Mouse (Mus musculus) hindlimb bud, embryonic 11.5 days (tissue): Measurements from ENCODE around the gene Zfp598.

Source experiments
- DNase-seq: peaks from one replicate; pipeline ENCODE4 v3.0.0-alpha.2; 2012; ENCODE audit warnings: low read depth, low spot score; ENCODE audit errors: extremely low spot score

Zfp598 gene

DNA sequence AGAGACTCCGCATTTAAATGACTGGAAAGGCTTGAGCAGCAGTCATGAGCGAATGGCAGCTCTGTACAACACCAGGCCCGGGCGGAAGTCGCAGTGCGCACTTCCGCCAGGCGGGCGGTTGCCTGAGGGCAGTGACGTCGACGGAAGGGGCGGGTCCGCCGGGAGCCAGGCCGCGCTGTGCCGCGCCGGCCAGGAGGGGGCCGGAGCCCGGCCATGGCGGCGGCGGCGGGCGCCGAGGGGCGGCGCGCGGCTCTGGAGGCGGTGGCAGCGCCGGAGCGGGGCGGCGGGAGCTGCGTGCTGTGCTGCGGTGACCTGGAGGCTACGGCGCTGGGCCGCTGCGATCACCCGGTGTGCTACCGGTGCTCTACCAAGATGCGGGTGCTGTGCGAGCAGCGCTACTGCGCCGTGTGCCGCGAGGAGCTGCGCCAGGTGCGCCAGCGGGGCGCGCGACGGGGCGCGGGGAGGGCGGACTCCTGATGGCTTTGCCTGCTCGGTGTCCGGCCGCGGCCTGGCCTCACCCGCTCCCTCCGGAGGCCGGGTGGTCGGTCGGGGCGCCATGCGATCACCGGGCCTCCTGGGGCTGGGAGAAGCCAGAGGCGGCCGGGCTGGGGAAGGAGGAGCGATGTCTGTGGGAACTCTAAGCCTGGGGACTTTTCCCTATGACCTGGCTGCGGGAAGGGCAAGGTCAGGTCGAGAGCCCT is at the start of gene Zfp598:
Gene Zfp598, plus strand, starts transcription at position 143 of the 701 bp plus-strand sequence.
- DNase-seq = peak; percentile 56

DNA sequence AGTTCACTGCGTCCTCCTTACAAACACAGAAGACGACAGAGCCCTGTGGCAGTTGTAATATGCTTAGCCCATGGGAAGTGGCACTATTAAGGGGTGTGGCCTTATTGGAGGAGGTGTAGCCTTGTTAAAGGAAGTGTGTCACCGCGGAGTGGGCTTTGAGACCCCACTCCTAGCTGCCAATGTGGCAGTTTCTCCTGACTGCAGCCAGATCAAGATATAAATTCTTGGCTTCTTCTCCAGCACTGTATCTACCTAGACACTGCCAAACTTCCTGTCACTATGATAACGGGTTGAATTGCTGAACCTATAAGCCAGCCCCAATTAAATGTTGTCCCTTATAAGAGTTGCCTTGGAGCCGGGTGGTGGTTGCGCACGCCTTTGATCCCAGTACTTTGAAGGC is 44.0 kb upstream of the Zfp598 start:
- DNase-seq = no peak

DNA sequence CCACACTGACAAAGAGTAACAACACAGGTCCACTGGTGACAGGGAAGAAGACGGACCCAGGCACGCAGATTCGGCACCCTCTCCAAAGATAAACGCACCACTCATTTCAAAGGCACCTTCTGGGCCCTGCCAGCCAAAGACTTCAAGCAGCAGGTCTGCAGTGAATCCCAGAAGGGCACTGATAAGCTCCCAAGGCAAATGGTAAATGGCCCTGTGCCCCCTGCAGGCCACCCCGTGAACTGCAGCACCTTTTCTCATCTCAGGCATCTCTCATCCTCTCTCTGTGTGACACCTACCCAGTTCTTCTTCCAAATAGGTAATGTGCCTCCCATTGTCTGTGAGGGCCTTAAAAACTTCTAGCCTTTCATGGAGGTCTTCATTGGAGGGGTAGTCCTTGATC is 40.8 kb upstream of the Zfp598 start:
- DNase-seq = no peak

DNA sequence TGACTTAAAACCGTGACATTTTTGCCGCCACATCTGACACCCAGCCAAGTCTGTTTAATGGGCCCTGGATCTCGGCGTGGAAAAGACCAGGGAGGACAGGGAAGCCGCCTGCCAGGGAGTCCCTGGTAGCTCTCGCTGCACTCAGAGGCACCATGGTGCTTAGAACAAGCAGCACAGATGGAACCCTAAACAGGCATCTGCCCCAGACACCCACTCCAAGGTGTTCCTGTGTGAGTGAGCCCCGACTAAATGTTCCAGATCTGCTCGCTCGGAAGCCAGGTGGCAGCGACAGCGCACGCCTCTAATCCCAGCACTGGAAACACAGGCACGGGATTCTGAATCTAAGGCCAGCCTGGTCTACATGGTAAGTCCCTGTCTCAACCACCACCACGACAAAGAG is 39.4 kb upstream of the Zfp598 start:
- DNase-seq = no peak

DNA sequence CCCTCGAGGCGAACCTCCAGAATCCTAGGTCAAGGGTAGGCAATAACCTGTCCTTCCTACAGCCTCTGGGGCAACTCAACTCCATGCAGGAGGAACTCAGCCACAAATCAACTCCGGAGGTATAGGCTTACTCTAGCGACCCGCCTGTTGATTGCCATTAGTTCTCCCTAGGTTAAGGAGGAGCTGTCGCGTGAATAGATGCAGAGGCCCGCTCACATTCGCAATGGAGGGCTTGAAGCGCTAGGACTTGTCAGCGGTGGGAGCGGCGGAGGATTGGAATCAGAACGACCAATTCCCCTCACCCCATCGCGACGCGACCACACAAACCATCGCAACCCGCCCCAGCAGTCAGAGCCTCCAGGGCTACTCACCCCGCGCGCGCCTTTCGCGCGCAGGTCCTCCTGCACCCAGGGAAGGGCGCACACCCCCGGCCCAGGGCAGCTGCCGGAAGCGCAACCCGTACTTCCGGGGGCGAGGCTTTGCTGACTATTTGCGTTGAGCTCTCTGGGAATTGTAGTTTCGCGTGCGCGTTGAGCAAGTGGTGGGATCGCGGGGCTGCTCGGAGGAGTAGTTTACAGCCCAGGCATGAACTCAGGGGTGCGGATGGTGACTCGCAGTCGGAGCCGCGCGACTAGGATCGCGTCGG is 37.2 kb upstream of the Zfp598 start, which contains the start of the genes Tsc2 and Nthl1:
Gene Tsc2, minus strand, starts transcription at position 464 of the 646 bp plus-strand sequence.
Gene Nthl1, plus strand, starts transcription at position 514 of the 646 bp plus-strand sequence.
- DNase-seq = peak; percentile 70

DNA sequence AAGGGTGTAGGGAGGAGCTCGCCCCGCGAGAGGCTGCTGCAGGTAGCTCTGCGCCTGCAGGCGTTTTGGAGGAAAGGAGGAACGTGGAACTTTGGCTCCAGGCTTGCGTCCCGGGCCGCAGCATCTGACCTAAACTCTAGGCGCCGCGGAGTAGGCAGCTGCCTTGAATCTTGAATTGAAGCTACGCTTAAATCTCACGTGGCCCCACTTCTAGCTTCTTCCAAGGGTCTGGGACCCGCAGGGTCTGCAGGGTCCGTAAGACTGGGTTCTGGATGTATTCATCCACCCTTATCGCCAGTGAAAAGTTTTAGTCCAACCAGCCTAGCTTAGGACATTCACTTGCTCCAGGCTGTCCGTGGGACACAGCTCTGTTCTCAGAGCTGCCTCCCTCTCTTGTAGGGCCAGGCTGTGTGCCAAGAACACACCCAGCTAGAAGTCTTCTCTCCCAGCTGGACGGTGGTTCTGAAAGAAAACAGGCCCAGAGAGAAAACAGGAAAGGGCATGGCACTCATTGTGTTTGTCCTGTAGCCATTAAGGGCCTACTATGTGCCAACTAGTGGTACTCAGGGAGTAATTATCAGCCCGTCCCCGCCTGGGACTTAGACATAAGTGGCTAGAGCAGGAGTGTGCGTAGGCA is 36.6 kb upstream of the Zfp598 start:
- no peak for DNase-seq

DNA sequence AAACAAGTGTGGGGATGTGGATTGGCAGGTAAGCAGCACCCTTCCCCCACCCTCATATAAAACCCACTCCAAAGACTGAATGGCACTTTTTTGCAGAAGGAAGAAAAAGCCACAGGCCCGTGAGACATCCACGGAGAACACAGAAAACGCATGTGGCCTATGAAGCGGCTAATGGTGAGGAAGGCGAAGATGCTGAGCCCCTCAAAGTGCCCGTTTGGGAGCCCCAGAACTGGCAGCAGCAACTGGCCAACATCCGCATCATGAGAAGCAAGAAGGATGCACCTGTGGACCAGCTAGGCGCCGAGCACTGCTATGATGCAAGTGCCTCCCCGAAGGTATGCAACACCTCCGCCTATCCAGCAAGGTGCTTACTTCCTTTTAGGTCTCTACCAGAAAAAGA is 35.7 kb upstream of the Zfp598 start:
- no peak for DNase-seq

DNA sequence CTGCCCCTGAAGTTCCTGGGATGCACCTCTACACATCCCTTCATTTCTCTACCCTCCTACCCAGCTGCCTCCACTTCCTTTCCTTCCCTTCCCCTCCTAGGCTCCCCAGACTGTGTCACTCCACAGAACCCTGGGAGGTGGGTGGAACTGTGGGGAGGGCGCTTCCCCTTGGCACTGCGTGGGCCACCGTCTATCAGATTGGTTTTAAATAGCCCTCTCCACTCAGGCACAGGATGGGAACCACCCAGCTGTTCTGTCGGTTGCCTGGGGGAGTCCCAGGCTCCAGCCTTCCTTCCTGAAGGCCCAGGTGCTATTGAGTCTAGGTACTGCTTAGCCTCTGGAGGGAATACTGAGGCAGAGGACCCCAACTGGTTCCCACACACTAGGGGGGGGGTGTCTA is 34.5 kb upstream of the Zfp598 start:
- DNase-seq = no peak

DNA sequence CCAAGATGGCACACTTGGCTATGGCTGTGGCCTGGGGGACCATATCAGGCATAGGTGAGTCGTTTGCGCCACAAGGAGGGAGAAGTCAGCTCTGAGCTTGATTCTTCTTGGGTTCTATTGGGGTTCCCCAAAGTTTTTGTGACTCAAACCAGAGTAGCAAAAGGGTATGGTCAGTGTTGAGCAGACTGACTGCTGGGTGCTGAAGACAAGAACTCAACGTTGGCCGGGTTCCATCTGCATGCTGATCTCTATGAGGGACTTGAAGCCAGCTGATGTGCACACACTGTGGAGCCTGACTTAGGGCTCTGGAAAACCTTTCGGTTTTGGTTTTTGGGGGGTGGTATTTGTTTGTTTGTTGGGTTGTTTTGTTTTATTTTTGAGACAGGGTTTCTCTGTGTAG is 33.8 kb upstream of the Zfp598 start:
- DNase-seq = no peak

DNA sequence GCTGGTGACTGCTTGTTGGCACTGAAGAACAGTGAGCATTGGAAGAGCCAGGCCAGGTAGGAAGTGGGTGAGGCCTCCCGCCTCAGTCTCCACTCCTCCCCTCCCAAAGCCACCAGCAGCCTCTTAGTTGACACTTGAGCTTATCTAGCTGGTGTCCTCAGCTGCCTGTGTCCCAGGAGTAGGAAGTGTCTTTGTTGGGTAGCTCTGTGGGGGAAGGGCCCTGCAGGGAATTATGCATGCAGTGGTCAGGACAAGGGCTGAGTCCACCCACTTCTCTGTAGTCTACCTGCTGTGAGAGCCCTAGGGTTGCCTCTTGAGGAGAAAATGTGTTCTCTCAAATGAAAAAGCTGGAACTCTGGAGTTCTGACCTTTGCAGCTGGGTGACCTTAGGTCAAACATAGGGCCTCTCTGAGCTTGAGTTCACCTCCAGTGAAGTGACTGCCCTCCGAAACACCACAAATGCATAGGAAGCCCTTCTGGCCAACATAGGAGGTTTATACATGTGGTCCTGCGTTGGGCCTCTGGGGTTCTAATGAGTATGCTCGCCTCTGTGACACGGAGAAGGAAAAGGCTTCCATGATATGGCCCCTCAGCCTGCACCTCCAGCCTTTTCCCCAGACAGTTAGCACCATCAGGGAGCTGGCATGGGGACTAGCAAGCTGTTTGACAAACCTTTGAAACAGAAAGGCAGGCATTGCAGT is 32.6 kb upstream of the Zfp598 start:
- no peak for DNase-seq

DNA sequence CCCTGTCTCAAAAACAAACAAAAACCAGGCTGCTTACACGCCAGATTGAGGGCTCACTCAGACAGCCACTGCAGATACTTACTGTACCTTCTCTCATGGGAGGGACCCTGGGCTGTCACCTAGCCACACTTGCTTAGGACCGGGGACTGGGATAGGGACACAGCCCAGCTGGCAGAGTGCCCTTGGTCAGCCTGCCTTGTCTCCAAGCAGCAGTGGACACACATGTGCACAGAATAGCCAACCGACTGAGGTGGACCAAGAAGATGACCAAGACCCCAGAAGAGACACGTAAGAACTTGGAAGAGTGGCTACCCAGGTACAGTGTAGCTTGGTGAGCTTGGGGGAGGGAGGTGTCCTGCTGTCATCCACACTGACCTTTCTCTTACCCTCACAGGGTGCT is 31.3 kb upstream of the Zfp598 start:
- DNase-seq = no peak

DNA sequence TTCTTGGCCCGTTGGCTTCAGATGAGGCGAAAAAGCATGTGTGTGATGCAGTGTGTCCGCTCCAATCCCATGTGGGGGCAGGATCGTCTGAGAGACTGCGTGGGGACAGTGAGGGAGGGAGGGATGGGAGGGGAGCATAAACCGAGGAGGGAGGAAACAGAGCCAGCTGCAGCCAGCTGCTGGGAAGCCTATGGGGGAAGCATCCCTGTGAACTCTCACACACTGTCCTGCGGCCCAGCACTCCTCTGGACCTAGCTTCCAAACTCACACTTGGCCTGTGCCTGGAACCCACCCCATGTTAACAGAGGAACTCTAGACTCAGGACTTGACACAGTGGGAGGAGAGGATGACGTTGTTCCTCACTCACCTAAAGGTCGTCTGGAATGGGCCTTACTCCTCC is 30.6 kb upstream of the Zfp598 start:
- no peak for DNase-seq

DNA sequence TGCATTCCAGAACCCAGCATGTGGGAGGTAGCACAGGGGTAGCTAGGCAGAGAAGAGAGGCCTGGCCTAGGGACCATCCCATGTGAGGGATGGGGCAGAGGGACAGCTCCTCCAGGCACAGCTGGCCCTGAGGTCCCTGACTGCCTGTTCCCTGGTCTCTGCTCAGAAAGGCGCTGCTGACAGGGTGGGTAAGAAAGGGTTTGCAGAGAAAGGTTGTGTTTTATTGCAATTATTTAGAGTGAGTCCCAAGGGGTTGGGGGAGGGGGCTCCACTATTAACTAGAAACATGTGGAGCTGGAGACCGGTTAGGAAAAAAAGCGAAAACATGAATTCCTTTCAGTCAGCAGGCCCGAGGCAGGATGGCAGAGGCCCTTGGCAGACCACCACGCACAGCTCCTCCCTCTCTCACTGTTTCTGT is 29.9 kb upstream of the Zfp598 start:
- peak; percentile 61 for DNase-seq

DNA sequence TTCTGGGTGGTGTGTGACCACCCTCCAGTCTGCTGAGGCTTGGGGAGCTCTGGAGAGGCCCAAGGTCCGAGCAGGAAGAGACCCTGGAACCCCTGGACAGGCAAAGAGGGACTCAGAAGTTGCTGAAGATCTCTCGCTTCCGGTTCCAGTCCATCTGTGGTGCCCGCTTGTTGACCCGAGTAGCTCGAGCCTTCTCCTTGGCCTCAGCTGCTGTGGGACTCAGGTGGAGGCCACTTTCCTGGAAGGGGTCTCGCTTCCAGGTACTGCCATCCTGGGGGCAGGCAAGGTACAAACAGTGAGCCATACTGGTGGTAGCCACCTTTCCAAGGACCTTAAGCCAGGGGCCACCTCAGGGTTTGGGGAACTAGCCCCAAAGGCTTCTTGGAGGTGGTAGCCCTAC is 29.4 kb upstream of the Zfp598 start:
- DNase-seq = no peak

DNA sequence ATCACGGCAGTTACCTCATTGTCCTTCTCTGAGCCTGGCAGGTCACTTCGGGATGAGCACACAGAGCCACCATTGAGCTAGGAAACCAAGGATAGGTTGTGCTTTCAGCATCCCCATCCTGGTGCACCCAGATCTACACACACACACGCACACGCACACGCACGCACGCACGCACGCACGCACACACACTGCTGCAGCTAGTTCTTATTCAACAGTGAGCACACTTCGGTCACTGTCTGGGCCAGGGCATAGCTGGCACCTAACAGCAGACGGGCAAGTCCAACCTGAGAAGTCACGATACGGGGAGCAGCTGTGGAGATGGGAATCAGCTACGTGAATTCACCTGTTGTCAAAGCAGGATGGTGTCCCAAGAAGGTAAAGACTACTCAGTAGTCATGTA is 28.9 kb upstream of the Zfp598 start:
- no peak for DNase-seq

DNA sequence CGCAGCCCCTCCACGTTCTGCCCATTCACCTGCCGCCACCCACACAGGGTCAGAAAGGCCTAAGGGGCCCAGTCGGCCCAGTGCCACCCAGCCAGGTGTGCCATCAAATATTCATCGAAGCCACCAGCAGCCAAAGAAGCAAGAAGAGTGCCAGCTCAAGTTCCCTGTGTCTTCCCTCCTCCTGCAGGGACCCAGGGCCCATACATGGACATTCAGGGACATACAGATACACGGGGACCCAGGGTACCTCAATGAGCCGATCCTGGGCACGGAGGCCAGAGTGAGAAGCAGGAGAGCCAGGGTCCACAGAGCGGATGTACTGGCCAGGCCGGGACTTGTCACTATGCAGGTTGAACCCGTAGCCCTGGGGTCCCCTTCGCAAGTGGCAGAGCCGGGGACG is 27.5 kb upstream of the Zfp598 start:
- DNase-seq = no peak

DNA sequence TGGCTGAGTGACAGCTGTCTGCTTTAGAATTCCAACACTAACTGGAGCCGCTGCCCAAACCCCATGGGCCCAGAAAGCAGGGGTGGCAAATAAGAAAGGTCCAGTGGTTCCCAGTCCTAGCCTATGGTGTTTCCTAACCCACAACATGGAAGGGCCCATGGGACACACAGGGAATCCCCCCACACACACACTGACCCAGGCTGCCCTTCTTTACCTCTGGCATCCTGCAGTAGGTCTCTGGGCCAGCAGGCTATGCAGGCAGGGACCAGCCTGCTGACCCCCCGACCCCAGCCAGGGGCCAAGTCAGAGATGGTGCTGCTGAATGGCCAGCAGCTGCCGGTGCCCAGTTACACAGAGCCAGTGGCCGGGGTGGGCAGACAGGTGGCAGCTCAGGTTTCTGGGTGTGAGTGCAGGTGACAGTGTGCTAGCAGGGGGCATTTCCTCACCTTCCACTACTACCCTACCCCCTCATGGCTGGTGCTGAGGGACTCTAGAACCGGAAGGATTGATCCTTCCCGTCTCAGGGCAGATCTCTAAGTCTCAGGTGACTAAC is 26.6 kb upstream of the Zfp598 start:
- no peak for DNase-seq

DNA sequence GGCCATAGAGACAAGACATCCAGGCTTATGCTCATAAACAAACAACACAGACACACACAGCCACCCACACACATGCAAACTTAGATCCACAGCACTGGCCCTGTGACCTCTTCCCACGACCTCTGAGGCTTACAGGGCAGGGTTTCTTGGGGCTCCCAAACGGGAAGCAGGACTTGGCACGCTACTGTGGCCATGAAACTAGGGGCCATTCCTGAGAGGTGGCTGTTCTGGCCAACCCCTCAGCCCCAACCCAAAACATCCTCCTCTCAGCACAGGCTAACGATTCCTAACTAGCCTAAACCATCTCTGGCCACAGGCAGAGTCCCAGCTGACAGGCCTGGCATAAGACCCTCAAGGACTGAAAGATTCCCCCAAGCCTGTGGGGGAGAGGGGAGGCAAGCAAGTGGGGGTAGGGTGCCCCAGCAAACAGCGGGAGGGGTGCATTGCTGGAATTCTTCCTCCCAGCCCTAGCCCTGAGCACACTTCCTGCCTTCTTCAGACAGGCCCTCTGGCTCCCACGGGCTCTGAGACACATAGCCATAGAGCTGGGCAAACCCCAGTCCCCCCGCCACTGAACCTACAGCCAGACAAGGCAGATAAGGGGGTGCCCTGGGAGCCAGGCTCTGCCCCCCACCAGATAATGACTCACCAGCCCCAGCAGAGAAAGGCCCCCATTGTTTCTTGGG is 25.3 kb upstream of the Zfp598 start:
- DNase-seq = no peak

DNA sequence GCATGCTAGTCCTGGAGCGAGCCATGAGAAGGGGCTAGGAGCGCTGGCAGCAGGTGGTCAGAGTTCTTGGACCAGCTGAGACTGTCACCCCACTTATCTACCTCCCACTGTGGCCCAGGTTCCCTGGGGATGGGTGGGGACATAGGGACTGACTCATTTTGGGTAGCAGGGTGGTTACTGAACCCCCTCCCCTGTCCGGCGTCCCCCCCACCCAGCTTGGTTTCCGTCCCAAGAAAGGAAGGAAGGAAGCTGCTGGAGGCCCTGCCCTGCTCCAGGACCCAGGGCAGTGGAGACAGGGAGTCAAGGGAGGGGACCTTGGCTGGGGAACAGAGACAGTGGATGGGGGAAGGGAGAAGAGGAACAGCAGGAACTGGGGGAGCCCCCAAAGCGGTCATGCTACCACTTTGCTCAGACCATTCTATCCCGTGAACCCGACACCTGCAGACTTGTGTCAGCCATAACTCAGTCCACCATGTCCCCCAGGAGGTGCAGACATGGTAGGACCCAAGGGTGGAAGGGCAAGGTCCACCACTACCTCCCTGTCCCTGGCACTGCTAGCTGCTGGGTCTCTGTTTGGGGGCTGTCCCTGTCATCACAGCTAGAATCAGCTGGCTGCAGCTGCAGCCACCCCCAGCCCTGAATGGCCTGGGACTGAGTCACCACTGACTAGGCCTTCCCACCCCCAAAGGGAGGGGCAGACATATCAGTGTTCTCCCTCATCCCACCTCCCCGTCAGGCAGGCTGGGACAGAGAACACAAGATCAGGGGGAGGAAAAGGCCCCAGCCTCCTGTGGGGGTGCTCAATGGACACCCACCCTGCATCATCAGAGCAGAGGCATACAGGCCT is 24.4 kb upstream of the Zfp598 start:
- no peak for DNase-seq

DNA sequence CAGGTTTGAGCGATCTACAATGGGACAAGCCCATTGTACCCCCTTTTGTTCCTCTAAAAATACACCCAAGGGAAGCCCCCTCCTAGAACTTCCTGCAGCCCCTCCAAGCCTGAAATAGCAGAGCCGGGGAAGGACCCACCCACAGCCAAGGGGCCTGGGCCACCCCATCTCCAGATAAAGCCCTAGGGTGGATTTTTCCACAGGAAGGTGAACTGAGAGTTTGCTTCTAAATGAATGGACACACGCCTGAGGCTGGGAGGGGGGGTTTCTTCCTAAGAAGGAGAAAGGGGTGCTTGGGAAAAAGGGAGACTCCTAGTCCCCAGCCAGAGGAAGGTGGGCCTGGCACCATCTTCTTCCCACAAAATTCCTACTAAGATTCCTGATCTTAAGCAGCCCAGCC is 23.6 kb upstream of the Zfp598 start:
- DNase-seq = no peak
